Mouse (Mus musculus) sigmoid colon, adult 10 weeks (tissue): Measurements from ENCODE around the gene Hcfc1. TPM values are rescaled to one million over a fixed set of nuclear protein-coding genes. Genes with fewer than 3 reads are reported as not detected.

Experiments used
- polyA plus RNA-seq: library from polyadenylated mRNA; stranded (reverse); fragments of 350-450 nt; fragmentation: Illumina TruSeq; extraction: RNeasy Lipid Tissue Mini Kit (QIAGEN cat#74804); gene quantifications from one replicate; pipeline ENCODE4 v1.2.3, GENCODE M21; 2014; ENCODE audit warnings: low read depth, low replicate concordance

Gene Hcfc1
- 30.6 TPM for polyA plus RNA-seq

GRCm38 (mm10) chrX:73966248-73967176 lies at the start of gene Hcfc1:
Hcfc1 (minus strand) TSS chrX:73966357.

GRCm38 (mm10) chrX:73930402-73931062 lies 35.6 kb downstream of the Hcfc1 start, which contains the start of gene Renbp:
Renbp (minus strand) TSS chrX:73930850.

GRCm38 (mm10) chrX:73921823-73922549 lies 44.2 kb downstream of the Hcfc1 start, which contains the start of the genes Arhgap4 and Naa10:
Arhgap4 (minus strand) TSS chrX:73921870.
Naa10 (minus strand) TSS chrX:73921944.

DNA sequence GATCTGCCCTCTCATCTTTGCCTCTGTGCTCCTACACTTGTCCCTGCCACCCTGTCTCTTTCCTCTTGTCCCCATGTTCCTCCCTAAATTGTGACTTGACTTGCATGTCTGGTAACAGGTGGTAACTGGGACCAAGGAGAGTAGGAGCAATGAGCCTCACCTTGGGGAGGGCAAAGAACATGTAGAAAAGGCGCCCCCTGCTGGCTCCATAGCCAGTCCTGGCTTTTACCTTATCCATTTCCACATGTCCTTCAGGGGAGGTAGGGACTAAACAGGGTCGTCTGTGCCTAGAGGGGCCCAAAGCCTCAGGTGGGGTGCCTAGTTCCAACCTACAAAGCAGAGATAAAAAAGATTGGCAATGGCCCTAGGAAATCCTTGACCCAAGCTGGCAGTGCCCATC lies 70.4 kb downstream of the Hcfc1 start, which contains the start of gene L1cam:
TSS of gene L1cam (minus strand) at position 387 of the 400 bp plus-strand sequence.

Other genes starting within 250 kb of the Hcfc1 start
- 3.0 TPM for gene Abcd1, start 249.8 kb downstream of the Hcfc1 start, polyA plus RNA-seq
- not detected for gene Plxnb3, start 209.3 kb downstream of the Hcfc1 start, polyA plus RNA-seq
- gene Srpk3, start 192.0 kb downstream of the Hcfc1 start, polyA plus RNA-seq: 0.28 TPM
- gene Idh3g, start 179.5 kb downstream of the Hcfc1 start, polyA plus RNA-seq: 37.1 TPM
- gene Ssr4, start 179.3 kb downstream of the Hcfc1 start, polyA plus RNA-seq: 50.8 TPM
- 0.54 TPM for gene Pdzd4, start 141.4 kb downstream of the Hcfc1 start, polyA plus RNA-seq
- not detected for gene Avpr2, start 74.3 kb downstream of the Hcfc1 start, polyA plus RNA-seq
- 17.9 TPM for gene L1cam, start 70.3 kb downstream of the Hcfc1 start, polyA plus RNA-seq
- 1.9 TPM for gene Arhgap4, start 44.5 kb downstream of the Hcfc1 start, polyA plus RNA-seq
- gene Naa10, start 44.4 kb downstream of the Hcfc1 start, polyA plus RNA-seq: 8.7 TPM
- 0.63 TPM for gene Renbp, start 35.5 kb downstream of the Hcfc1 start, polyA plus RNA-seq
- 39.7 TPM for gene Irak1, start 57.6 kb upstream of the Hcfc1 start, polyA plus RNA-seq
- gene Opn1mw, start 161.1 kb upstream of the Hcfc1 start, polyA plus RNA-seq: not detected
- 18.2 TPM for gene Mecp2, start 169.0 kb upstream of the Hcfc1 start, polyA plus RNA-seq
- not detected for gene Tex28, start 201.5 kb upstream of the Hcfc1 start, polyA plus RNA-seq
- not detected for gene Tktl1, start 210.9 kb upstream of the Hcfc1 start, polyA plus RNA-seq